Comparison of ENCODE assay signal across 14 mouse cellular contexts in genomic region chr9:43234496-43234895, GRCm38 (mm10). TPM values are rescaled to one million over a fixed set of nuclear protein-coding genes. Genes with fewer than 3 reads are reported as not detected.
A peak's percentile ranks its signal among the peaks of the same experiment; 100 is the strongest.
DNase-seq lines count a peak whose midpoint lies in the region; ATAC-seq and TF ChIP-seq lines count a peak whose summit lies in the region.
"Had no signal": no experiment of that assay in that cellular context is flagged by ENCODE, and none has a peak within 500 bp of the region (broad histone marks: within the 10 kb centered on the region; RNA-seq: fewer than 3 reads in every experiment).

No protein-coding gene starts in this region.

- ATAC-seq in heart, embryonic 15.5 days (replicated peaks; ENCODE audit: insufficient number of reproducible peaks, insufficient read depth, low FRiP score, low read depth) = no peak
- ATAC-seq in G1E (ENCODE audit: extremely low read depth, insufficient number of reproducible peaks, low FRiP score, poor library complexity, severe bottlenecking) = peak; percentile 90
- ATAC-seq in liver, embryonic 12.5 days = peak; percentile 93
- ATAC-seq in forebrain, embryonic 13.5 days = no peak
- ATAC-seq: activated CD4-positive, CD25-positive, alpha-beta regulatory T cell, adult 4 months had no signal

- no peaks in the 10 kb centered on the region for H3K36me3 ChIP-seq in heart, embryonic 15.5 days
- H3K36me3 ChIP-seq in G1E (replicated peaks) = peaks cover 77% of the 10 kb centered on the region
- peaks cover 61% of the 10 kb centered on the region for H3K36me3 ChIP-seq in liver, embryonic 12.5 days
- no peaks in the 10 kb centered on the region for H3K36me3 ChIP-seq in forebrain, embryonic 13.5 days (ENCODE audit: poor library complexity, severe bottlenecking)
- H3K36me3 ChIP-seq: hindbrain, embryonic 12.5 days; neural tube, embryonic 13.5 days had no signal

- H3K4me2 ChIP-seq in heart, embryonic 15.5 days = no peak overlapping the region
- peak overlapping the region; percentile 56 for H3K4me2 ChIP-seq in liver, embryonic 12.5 days
- no peak overlapping the region for H3K4me2 ChIP-seq in forebrain, embryonic 13.5 days
- H3K4me2 ChIP-seq: embryonic facial prominence, embryonic 15.5 days; hindbrain, embryonic 12.5 days; midbrain, embryonic 11.5 days; neural tube, embryonic 13.5 days had no signal

- H3K9me3 ChIP-seq in heart, embryonic 15.5 days (replicated peaks) = no peaks in the 10 kb centered on the region
- no peaks in the 10 kb centered on the region; the same call in 1 of the 2 replicates for H3K9me3 ChIP-seq in G1E (replicated peaks)
- H3K9me3 ChIP-seq in liver, embryonic 12.5 days (replicated peaks) = no peaks in the 10 kb centered on the region
- no peaks in the 10 kb centered on the region for H3K9me3 ChIP-seq in forebrain, embryonic 13.5 days (replicated peaks)
- H3K9me3 ChIP-seq: embryonic facial prominence, embryonic 15.5 days; hindbrain, embryonic 12.5 days; neural tube, embryonic 13.5 days had no signal

- DNase-seq in heart, adult 8-10 months (ENCODE audit: low spot score) = no peak
- peak; percentile 63 for DNase-seq in G1E (ENCODE audit: low spot score)
- no peak for DNase-seq in urinary bladder, postnatal 10 days (ENCODE audit: low spot score)
- DNase-seq: cerebellum, adult 18-20 months; lung, adult 18-20 months had no signal

- TF ChIP-seq CTCF in G1E (IDR thresholded peaks at IDR 0.05; ENCODE audit: low read depth, low read length) = no peak
- TF ChIP-seq CTCF in bone marrow, adult 2 months (IDR thresholded peaks at IDR 0.05; ENCODE audit: control insufficient read depth, insufficient read depth, low read length) = no peak

- H3K4me1 ChIP-seq in heart, embryonic 15.5 days (replicated peaks) = peaks cover 84% of the 10 kb centered on the region
- peaks cover 89% of the 10 kb centered on the region for H3K4me1 ChIP-seq in G1E (ENCODE audit: insufficient read depth, low read depth, low read length)
- peaks cover 2% of the 10 kb centered on the region; the same call in 1 of the 2 replicates for H3K4me1 ChIP-seq in bone marrow, adult 2 months (ENCODE audit: control insufficient read depth, insufficient read depth, low read length)
- H3K4me1 ChIP-seq in liver, embryonic 12.5 days = peaks cover 94% of the 10 kb centered on the region
- peaks cover 32% of the 10 kb centered on the region for H3K4me1 ChIP-seq in forebrain, embryonic 13.5 days

- H3K4me3 ChIP-seq in heart, embryonic 15.5 days = no peak overlapping the region
- peak overlapping the region; percentile 37; the same call in 1 of the 2 replicates for H3K4me3 ChIP-seq in G1E (ENCODE audit: low read depth, low read length)
- H3K4me3 ChIP-seq in bone marrow, adult 2 months (replicated peaks; ENCODE audit: control insufficient read depth, low read depth, low read length) = no peak overlapping the region
- H3K4me3 ChIP-seq in liver, embryonic 12.5 days = peak overlapping the region; percentile 31
- H3K4me3 ChIP-seq in forebrain, embryonic 13.5 days = no peak overlapping the region
- H3K4me3 ChIP-seq: embryonic facial prominence, embryonic 15.5 days; hindbrain, embryonic 12.5 days; neural tube, embryonic 13.5 days had no signal

- WGBS in heart, embryonic 15.5 days = 19% methylated on average over 5 of the region's 5 CpGs
- 51% methylated on average over 5 of the region's 5 CpGs for WGBS in bone marrow, adult 2 months
- 17% methylated on average over 5 of the region's 5 CpGs for WGBS in liver, embryonic 12.5 days (ENCODE audit: insufficient replicate concordance)
- 89% methylated on average over 5 of the region's 5 CpGs for WGBS in forebrain, embryonic 13.5 days

- H3K27ac ChIP-seq in heart, embryonic 15.5 days = peak overlapping the region; percentile 51
- H3K27ac ChIP-seq in bone marrow, adult 2 months (ENCODE audit: control insufficient read depth, insufficient read depth, low read depth, low read length, poor library complexity) = peak overlapping the region; percentile 58
- H3K27ac ChIP-seq in liver, embryonic 12.5 days = peak overlapping the region; percentile 95
- H3K27ac ChIP-seq in forebrain, embryonic 13.5 days = no peak overlapping the region
- H3K27ac ChIP-seq: embryonic facial prominence, embryonic 15.5 days; hindbrain, embryonic 12.5 days; neural tube, embryonic 13.5 days had no signal

- no peak overlapping the region for H3K9ac ChIP-seq in heart, embryonic 15.5 days
- H3K9ac ChIP-seq in liver, embryonic 12.5 days = peak overlapping the region; percentile 63
- no peak overlapping the region for H3K9ac ChIP-seq in forebrain, embryonic 13.5 days
- H3K9ac ChIP-seq: embryonic facial prominence, embryonic 15.5 days; hindbrain, embryonic 12.5 days; neural tube, embryonic 13.5 days had no signal

- TF ChIP-seq POLR2A in bone marrow, adult 2 months (IDR thresholded peaks at IDR 0.05; ENCODE audit: borderline replicate concordance, control insufficient read depth, low read depth, low read length) = no peak

- no peaks in the 10 kb centered on the region for H3K27me3 ChIP-seq in heart, embryonic 15.5 days
- H3K27me3 ChIP-seq in G1E (ENCODE audit: insufficient read depth, low read length) = no peaks in the 10 kb centered on the region
- no peaks in the 10 kb centered on the region for H3K27me3 ChIP-seq in liver, embryonic 12.5 days (replicated peaks)
- H3K27me3 ChIP-seq in forebrain, embryonic 13.5 days = peaks cover 17% of the 10 kb centered on the region
- H3K27me3 ChIP-seq: embryonic facial prominence, embryonic 15.5 days had no signal

RNA-seq across cellular contexts. Expression of gene Oaf, which starts 5.2 kb away (rescaled TPM):
- 22.8 and 31.2 TPM in 2 replicates for polyA plus RNA-seq in heart, embryonic 15.5 days (2015; fragmentation: Nextera tagmentation; extraction: Ambion mirVana)
- total RNA-seq in heart, adult 8-10 months (2022) = 10 to 100 TPM in 1 of 4 experiments, 1 to 10 TPM in 3; 8.9 to 10.2 (median 9.0) TPM
- 15.2 and 29.5 TPM in 2 replicates for total RNA-seq in G1E (2014; fragmentation: Nextera tagmentation)
- 22.1 and 28.8 TPM in 2 replicates for total RNA-seq in G1E (2017)
- polyA plus RNA-seq in G1E (2012) = 24.2 and 26.9 TPM in 2 replicates
- polyA plus RNA-seq in bone marrow, adult 2 months (2011; ENCODE audit: insufficient read depth, insufficient read length, low replicate concordance, missing spikeins) = 15.8 and 17.9 TPM in 2 replicates
- 37.8 and 44.1 TPM in 2 replicates for polyA plus RNA-seq in liver, embryonic 12.5 days (2016; fragmentation: Nextera tagmentation; extraction: Ambion mirVana)
- polyA plus RNA-seq in forebrain, embryonic 13.5 days (2015; fragmentation: Nextera tagmentation; extraction: Ambion mirVana) = 7.6 and 9.1 TPM in 2 replicates

RNA-seq across cellular contexts. Expression of gene Pou2f3, which starts 24.3 kb away (rescaled TPM):
- polyA plus RNA-seq in heart, embryonic 15.5 days (2015; fragmentation: Nextera tagmentation; extraction: Ambion mirVana) = 0.11 and 0.18 TPM in 2 replicates
- total RNA-seq in heart, adult 8-10 months (2022) = not detected
- total RNA-seq in G1E (2014; fragmentation: Nextera tagmentation) (not detected in 2 replicates), G1E (2017) (0.05 TPM in 1 of 2 replicates, not detected in the other)
- polyA plus RNA-seq in G1E (2012) = not detected in 2 replicates
- polyA plus RNA-seq in bone marrow, adult 2 months (2011; ENCODE audit: insufficient read depth, insufficient read length, low replicate concordance, missing spikeins) = 0.77 TPM in 1 of 2 replicates, not detected in the other
- polyA plus RNA-seq in liver, embryonic 12.5 days (2016; fragmentation: Nextera tagmentation; extraction: Ambion mirVana) = not detected in 2 replicates
- polyA plus RNA-seq in forebrain, embryonic 13.5 days (2015; fragmentation: Nextera tagmentation; extraction: Ambion mirVana) = not detected in 2 replicates
- polyA plus RNA-seq: activated CD4-positive, CD25-positive, alpha-beta regulatory T cell, adult 4 months; hindbrain, embryonic 12.5 days; midbrain, embryonic 11.5 days; neural tube, embryonic 13.5 days had no signal

Comparison
In these comparisons a context has a peak if more than half of its experiments do, and no peak if none do; other contexts are left out.
1. ATAC-seq: peak in G1E (single experiment) and liver, embryonic 12.5 days (single experiment); none in heart, embryonic 15.5 days (single experiment) and forebrain, embryonic 13.5 days (single experiment).
2. H3K4me3 ChIP-seq: peak in G1E (single experiment) and liver, embryonic 12.5 days (single experiment); none in heart, embryonic 15.5 days (single experiment), bone marrow, adult 2 months (single experiment) and forebrain, embryonic 13.5 days (single experiment).